Mouse (Mus musculus): ENCODE measurements around the gene Chst5.

Gene Chst5

GRCm38 (mm10) chr8:111929648-111930344, 19.5 kb upstream of the Chst5 start:
- no peak for DNase-seq (ENCODE audit: extremely low spot score)

GRCm38 (mm10) chr8:111924976-111925375, 14.7 kb upstream of the Chst5 start:
- no peak for DNase-seq (ENCODE audit: extremely low spot score)

- no peak for DNase-seq (ENCODE audit: extremely low spot score)
Observed at GRCm38 (mm10) chr8:111923383-111923804, 13.1 kb upstream of the Chst5 start.

GRCm38 (mm10) chr8:111920971-111921370, 10.7 kb upstream of the Chst5 start:
- no peak for DNase-seq (ENCODE audit: extremely low spot score)

GRCm38 (mm10) chr8:111919663-111920062, 9.4 kb upstream of the Chst5 start:
- no peak for DNase-seq (ENCODE audit: extremely low spot score)

GRCm38 (mm10) chr8:111912860-111913432, 2.7 kb upstream of the Chst5 start:
- DNase-seq (ENCODE audit: extremely low spot score): no peak

- no peak for DNase-seq (ENCODE audit: extremely low spot score)
Observed at GRCm38 (mm10) chr8:111911572-111911971, 1.3 kb upstream of the Chst5 start.

GRCm38 (mm10) chr8:111905500-111906121, 4.6 kb downstream of the Chst5 start:
- no peak for DNase-seq (ENCODE audit: extremely low spot score)

- peak; percentile 35 for DNase-seq (ENCODE audit: extremely low spot score)
Observed at GRCm38 (mm10) chr8:111902080-111902479, 8.2 kb downstream of the Chst5 start.

- no peak for DNase-seq (ENCODE audit: extremely low spot score)
Observed at GRCm38 (mm10) chr8:111898586-111898985, 11.7 kb downstream of the Chst5 start.

GRCm38 (mm10) chr8:111894955-111895354, 15.3 kb downstream of the Chst5 start:
- no peak for DNase-seq (ENCODE audit: extremely low spot score)

- no peak for DNase-seq (ENCODE audit: extremely low spot score)
Observed at GRCm38 (mm10) chr8:111892615-111893014, 17.6 kb downstream of the Chst5 start.

- no peak for DNase-seq (ENCODE audit: extremely low spot score)
Observed at GRCm38 (mm10) chr8:111891983-111892382, 18.3 kb downstream of the Chst5 start.

GRCm38 (mm10) chr8:111890911-111891303, 19.3 kb downstream of the Chst5 start:
- no peak for DNase-seq (ENCODE audit: extremely low spot score)

GRCm38 (mm10) chr8:111889931-111890910, 20.0 kb downstream of the Chst5 start:
- no peak for DNase-seq (ENCODE audit: extremely low spot score)

- no peak for DNase-seq (ENCODE audit: extremely low spot score)
Observed at GRCm38 (mm10) chr8:111888091-111888650, 22.1 kb downstream of the Chst5 start.

- no peak for DNase-seq (ENCODE audit: extremely low spot score)
Observed at GRCm38 (mm10) chr8:111887479-111887878, 22.8 kb downstream of the Chst5 start.

GRCm38 (mm10) chr8:111883615-111884014, 26.6 kb downstream of the Chst5 start:
- DNase-seq (ENCODE audit: extremely low spot score): no peak

- DNase-seq (ENCODE audit: extremely low spot score): peak; percentile 59
Observed at GRCm38 (mm10) chr8:111881591-111881990, 28.7 kb downstream of the Chst5 start.

- no peak for DNase-seq (ENCODE audit: extremely low spot score)
Observed at GRCm38 (mm10) chr8:111877711-111878110, 32.5 kb downstream of the Chst5 start.

GRCm38 (mm10) chr8:111876355-111876948, 33.8 kb downstream of the Chst5 start, which contains the start of gene Tmem170:
Gene Tmem170 (minus strand): TSS chr8:111876750.
- DNase-seq (ENCODE audit: extremely low spot score): peak; percentile 97

All from embryo, embryonic 9.5 days (tissue).